Mouse (Mus musculus) c-Kit-negative CD71-positive TER-119-positive erythroid progenitor cells, embryonic 14.5 days (primary cell): ENCODE results near the gene Hoxb1.

Experiments
- DNase-seq: peaks from one replicate; pipeline ENCODE4 v3.0.0-alpha.2; 2013; ENCODE audit warnings: low read depth, low spot score

The Hoxb1 gene

DNA sequence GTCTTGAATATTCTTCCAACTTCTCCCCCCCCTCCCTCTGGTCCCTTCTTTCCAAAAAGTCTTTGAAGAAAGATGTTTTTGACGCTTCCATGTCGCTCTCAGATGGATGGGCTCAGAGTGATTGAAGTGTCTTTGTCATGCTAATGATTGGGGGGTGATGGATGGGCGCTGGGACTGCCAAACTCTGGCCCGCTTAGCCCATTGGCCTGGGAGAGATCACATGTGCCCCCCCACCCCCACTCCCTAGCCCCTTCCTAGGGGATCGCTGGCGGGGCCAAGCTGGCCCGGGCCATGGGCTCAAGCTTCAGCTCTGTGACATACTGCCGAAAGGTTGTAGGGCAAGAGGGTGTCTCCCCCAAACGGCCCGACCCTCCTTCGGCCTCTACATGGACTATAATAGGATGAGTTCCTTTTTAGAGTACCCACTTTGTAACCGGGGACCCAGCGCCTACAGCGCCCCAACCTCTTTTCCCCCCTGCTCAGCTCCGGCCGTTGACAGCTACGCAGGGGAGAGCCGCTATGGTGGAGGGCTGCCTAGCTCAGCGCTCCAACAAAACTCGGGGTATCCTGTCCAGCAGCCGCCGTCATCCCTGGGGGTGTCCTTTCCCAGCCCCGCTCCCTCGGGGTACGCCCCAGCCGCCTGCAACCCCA is at the start of gene Hoxb1:
Hoxb1 (plus strand) TSS at position 312 of the 651 bp plus-strand sequence.
- DNase-seq, result no peak

DNA sequence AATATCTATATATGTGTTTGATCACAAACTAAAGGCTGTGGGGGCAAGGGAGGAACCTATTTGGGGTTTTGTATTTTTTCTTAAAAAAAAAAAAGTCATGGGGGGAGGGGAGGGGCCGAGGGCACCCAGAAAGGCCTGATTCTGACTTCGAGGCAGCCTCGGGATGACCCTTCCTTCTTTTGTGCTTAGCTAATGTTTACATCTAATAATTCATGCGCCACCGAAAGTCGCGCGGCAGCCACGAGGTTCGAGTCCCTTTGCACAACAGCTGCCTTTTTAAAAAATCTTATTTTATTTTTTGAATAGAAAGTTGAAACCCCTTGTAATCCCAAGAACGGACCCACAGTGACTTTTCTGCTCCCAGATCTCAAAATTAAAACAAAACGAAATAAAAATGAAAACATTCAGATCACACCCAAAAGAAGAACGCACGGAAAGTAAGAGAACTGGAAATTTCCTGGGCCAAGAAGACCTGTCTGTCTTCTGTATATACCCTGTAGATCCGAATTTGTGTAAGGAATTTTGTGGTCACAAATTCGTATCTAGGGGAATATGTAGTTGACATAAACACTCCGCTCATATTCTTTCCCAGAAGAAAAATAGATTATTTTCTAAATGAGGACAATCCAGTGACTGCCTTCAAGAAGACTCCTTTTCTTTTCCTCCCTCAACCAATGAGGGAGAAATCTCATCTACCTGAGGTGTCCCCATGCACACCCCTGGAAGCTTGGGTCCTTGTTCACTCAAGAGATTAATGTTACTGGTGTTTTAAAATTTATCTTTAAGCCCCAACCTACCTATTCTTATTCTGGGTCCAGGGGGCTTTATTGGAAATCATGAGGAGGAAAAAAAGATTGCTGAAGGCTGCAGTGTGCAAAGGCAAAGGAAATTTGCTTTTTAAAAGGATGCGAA is 48.6 kb upstream of the Hoxb1 start:
- no peak for DNase-seq

DNA sequence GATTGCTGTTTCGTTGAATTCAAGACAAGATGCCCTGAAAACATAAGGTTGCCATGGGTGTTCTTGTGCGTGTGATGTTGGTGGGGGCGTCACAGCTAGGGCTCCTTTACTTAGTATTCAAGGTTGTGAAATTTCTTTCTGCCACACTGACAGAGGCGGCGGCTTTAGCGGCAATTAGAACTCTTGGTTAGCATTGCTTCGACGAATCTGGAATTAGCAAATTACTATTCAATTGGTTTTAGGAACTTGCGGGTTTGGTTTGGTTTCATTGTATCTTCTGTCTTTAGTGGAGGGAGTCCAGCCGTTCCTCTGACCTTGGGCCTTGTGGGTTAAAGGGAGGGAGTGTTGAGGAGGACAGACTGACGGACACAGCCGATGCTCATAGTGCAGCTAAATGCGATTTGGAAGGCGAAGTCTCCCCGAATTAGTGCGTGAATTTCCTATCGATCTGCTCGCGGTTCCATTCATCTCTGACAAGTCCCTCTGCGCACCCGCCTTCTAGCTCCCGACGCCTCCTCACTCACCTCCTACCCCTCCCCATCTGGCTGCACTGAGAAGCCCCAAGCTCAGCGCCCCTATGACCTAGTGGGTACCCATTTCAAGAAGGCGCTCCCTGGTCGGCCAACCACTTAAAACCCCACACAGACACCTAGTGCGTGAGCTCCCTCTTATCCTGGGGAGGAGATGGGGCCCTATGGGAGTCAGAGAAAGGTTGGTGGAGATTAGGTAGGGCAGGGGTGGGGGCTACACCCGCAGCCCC is 47.8 kb upstream of the Hoxb1 start, which contains the start of gene Hoxb4:
Hoxb4 (plus strand) TSS at position 660 of the 760 bp plus-strand sequence.
- no peak for DNase-seq

DNA sequence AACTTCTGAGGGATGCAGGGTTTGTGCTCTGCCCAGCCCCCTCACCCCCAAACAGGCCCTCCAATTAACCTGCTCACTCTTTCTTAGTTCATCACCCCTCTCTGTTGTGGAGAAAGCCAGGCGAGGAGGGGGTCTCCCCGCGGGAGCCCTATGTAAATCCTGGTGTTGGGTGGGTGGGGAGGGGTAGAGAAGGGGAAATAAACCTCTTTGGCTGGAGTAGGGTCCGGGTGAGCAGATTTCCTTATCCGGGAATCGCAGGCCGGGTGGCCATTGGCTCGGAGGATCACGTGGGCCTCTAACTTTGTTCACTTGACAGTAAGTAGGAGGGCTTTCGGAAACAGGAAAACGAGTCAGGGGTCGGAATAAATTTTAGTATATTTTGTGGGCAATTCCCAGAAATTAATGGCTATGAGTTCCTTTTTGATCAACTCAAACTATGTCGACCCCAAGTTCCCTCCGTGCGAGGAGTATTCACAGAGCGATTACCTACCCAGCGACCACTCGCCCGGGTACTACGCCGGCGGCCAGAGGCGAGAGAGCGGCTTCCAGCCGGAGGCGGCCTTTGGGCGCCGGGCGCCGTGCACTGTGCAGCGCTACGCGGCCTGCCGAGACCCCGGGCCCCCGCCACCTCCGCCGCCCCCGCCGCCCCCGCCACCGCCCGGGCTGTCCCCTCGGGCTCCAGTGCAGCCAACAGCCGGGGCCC is 47.0 kb upstream of the Hoxb1 start:
- no peak for DNase-seq

DNA sequence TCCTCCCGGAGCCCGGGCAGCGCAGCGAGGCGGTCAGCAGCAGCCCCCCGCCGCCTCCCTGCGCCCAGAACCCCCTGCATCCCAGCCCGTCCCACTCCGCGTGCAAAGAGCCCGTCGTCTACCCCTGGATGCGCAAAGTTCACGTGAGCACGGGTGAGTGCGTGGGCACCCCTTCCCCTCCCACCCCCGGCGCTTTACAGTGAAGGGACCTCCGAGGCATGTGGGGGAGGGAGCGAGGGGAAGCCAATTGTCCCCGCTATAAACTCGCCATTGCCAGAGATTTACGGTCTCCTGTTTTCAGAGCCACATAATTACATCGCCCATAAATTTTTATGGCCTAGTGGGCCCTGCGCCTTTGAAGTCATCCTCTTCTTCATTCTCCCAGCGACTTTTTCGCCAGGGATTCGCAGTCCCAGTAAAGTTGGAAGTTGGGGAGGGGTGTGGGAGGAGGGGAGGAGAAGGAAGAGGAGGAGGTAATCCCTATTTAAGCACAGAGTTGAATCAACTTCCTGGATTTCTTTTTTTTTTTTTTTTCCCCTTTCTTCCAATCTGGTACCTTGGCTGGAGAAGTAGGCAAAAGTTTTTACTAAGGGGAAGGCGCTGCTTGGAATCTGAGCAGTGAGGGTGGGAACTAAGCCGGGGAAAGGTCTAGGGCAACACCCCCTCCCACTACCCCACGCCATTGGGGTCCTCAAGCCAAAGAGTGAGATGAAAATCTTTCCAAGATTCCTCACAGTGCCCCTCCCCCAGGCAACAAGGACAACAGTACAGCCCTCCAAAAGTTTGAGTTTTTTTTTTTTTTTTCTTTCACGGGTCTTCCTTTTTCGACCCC is 46.3 kb upstream of the Hoxb1 start:
- no peak for DNase-seq

DNA sequence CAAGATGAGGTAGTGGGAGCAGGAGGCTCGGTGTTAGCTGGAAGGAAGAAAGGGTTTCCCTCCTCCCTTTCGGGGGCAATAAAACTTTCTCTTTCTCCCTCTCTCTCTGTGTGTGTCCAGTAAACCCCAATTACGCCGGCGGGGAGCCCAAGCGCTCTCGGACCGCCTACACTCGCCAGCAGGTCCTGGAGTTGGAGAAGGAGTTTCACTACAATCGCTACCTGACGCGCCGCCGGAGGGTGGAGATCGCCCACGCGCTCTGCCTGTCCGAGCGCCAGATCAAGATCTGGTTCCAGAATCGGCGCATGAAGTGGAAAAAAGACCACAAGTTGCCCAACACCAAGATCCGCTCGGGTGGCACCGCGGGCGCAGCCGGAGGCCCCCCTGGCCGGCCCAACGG is 45.6 kb upstream of the Hoxb1 start:
- DNase-seq, result no peak

DNA sequence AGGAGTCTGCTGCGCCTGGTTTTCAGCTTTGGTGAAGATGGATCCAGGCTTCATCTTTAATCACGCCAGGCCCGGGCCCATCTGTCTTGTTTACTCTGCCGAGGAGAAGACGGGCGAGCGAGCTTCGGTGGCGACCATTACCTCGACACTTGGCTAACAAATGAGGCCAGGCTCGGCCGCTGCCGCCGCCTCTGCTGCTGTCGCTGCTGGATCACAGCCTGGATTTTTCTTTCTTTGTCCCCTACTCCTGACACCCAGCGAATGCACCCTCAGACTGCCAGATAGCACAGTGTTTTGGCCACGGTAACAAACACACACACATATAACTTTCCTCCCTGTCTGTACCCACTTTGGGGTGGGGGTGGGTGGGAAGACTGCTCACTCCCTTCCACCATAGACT is 44.9 kb upstream of the Hoxb1 start:
- no peak for DNase-seq

DNA sequence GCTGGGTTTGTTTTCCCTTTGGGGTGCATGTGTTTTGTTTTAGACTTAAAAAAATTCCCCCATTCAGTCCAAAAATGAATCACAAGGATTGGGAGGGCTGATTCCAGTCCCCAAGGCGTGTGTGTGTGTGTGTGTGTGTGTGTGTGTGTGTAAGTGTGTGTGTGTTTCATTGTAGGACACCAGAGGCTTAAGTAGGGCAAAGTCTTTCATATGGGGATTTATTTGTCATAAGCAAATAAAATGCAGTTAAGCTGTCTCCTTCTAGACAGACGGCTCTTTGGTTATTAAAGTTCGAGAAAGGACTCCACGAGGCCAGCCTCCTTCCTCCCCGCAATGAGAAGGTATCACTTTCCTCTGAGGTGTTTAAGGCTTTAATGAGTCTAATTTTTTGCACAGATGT is 43.7 kb upstream of the Hoxb1 start:
- DNase-seq, result no peak

DNA sequence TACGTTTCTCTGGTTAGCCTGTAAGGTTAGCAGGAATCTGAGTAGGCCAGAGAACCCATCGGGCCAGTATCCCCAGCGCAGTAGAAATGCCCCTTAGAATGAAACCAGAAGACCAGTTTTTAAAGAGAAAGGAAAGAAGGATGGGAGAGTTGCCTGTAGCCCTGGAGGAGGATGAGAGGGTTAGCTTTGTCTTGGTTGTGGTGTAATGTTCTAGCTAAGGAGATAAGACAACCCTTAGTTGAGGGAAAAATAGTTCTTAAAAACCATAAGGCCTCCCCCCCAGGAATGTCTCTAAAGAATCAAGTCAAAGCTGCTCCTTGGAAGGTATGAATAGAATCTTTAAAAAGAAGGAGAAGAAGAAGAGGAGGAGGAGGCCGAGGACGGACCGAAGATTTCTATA is 42.8 kb upstream of the Hoxb1 start:
- no peak for DNase-seq

DNA sequence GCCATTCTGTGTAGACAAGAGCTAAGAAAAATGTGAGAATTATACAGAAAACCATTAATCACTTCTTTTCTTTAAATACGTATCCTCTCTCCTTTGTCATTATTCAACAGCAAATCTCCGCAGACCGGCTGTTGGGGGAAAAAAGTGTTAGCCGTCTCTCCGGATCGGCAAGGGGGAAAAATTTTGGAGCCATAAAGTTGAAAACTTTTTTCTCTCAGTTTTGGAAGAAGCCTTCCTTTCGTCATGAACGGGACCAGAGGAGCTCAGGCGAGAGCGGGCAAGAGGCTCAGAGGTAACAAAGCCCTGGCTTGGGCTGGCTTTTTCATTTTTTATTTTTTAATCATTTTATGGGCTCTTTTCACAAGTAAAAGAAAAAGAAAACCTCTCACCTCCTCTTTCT is 42.4 kb upstream of the Hoxb1 start, which contains the start of gene Hoxb3:
Hoxb3 (plus strand) TSS at position 173 of the 400 bp plus-strand sequence.
- no peak for DNase-seq

DNA sequence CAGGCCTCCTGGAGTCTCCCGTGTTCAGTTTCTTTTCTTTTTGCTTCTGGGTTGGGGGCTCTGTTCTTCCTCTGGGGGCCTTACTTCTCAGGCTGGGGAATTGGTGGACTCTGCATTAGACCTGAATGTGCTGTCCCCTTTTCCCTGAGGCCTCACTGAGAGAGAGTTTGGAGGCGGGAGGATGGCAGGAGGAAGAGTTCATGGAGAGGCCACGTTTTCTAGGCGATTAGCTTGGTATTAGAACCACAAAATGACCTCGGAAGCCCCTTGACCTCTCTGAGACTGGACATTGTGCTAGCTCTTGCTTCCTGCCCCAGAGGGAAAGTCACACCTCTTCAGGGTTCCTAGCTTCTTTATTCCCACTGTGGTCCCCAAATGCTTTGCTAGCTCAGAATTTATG is 41.4 kb upstream of the Hoxb1 start:
- DNase-seq, result no peak

DNA sequence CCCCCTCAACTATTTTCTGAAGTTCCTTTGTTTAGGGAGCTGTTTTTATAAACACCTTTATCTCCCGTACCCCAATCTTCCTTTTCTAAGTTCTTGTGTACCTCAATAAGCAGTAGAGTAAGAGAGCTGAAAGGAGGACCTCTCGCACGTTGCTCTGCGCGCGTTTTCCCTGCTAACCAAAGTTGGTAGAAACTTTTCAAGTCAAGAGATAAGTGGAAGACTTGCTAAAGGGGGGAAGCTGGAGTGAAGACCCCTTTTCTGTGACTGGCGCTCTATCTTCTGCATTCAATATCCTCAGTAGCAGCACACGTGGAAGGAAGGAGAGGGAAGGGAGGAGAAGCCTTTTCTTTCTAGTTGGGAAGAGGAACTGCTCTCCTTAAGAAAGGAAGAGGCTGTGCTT is 40.6 kb upstream of the Hoxb1 start:
- no peak for DNase-seq

DNA sequence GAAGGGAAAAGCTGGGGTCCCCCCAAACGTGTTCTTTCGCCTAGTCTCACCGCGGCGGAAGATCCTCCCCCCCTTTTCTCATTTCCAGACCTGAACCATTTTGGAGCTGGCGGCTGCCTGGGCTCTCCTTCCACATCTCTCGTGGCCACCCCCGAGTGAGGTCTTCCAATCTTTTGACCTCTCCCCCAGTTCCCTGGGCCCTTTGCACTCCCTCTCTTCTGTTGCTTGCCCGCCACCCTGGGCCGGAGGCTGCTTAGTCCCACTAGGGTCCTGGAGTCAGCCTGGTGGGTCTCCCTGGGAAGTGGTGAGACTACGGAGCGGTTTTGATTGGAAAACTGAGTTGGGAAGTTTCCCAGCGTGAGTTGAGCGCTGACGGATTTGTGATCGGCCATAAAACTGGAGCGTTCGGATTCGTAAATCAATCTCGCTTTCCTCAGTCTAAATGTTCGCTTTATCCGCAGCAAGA is 39.8 kb upstream of the Hoxb1 start:
- no peak for DNase-seq

DNA sequence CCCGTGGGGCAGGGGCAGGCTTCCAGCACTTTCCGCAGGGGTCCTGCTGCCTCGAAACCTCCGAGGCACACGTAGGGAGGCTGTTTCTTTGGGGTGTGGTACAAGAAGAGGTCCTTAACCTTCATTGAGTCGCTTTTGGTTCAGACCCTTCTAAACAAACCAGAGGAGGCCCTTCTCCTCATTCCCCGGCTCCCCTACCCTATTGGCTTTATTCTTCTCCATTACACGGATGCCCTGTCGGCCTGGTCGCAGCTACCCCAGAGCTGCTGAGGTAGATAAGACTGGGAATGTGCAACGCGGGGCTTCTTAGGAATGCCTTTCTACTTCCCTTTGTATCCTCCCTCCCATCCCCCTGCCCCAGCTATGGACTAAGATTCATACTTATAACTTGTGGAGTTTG is 38.8 kb upstream of the Hoxb1 start:
- no peak for DNase-seq

DNA sequence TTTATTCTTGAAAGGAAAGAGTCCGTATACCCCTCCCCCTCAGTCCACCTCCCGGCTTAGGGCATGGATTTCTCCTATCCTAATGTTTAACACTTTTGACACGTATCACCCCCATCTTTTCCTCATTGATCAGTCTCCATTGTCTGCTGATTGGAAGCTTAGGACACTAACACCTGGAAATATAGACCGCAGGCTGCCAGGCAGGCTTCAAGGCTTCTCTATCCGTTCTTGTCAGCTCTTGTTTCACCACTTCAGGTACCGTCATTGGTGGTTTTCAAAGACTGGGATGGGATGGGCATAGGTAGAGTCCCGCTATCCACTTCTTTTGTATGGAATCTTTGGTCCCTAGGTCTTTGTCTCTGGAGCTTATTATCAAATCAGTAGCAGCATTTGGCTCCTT is 38.4 kb upstream of the Hoxb1 start:
- no peak for DNase-seq

DNA sequence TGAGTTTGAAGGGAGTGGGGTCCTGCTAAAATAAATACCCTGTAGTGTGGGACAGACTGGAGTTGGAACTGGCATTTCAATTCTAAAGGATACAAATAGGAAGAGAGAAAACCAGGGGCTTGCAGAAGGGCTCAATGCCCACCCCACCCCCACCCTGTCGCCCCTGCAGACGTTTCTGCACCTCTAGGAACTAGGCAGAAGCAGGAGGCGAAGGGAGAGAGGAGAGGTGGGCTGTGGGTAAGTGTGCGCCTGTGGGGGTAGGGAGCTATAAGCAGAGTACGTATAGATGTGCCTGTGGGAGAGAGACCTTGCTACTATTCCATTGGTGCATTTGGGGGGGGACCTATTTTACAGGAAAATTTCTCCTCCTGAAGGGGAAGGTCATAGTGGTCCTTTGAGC is 37.8 kb upstream of the Hoxb1 start:
- no peak for DNase-seq

DNA sequence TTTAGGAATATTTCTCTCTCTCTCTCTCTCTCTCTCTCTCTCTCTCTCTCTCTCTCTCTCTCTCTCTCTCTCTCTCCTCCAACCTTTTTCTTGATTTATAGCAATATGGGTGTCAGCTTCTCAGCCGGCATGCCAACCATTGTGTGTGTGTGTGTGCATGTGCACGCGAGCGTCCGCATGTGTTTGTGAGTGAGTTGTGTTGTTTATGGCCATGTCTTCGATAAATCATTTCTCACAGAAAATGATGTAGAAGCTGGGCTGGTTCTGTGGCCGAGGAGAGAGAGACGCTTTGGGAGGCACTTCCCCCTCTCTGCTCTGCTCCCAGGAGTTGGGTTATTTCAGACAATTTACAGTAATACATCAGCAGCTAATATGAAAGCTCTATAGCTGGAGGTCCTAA is 36.9 kb upstream of the Hoxb1 start:
- no peak for DNase-seq

DNA sequence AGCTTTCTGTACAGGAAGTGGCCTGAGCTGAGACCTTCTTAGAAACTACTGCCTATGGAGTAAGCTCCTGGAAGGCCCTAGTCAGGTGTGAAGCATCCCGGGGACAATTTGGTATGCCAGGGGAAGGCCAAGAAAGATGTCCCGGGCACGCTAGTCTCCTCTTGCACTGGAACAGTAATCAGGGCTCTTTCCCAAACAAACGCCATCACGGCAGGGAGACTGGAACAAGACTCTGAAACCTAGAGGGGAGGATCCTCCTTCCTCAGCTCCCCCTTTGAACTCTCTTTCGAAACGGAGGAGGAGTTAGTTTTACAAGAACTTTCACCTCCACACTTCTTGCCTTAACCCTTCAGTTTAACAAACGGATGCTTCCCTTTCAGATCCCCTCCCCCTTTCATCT is 33.4 kb upstream of the Hoxb1 start:
- DNase-seq, result no peak

DNA sequence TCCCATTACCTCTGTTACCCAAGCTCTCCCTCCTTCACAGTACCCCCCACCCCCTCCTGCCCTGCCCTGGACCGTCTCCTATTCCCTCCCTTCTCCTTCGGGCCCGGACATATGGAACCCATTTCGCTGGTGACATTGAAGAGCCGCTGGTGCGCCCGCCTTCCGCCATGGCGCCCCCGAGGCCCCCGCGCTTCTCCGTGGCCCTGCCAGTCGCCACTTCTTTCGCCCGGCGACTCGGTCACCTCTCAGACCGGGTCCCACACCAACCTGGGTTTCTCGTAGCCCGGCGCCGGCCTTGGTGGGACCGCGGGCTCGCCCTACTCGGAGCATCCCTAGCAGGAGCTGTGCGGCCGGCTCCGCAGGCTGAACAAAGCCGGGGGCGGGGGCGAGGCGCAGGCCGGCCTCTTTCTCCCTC is 32.9 kb upstream of the Hoxb1 start:
- no peak for DNase-seq

DNA sequence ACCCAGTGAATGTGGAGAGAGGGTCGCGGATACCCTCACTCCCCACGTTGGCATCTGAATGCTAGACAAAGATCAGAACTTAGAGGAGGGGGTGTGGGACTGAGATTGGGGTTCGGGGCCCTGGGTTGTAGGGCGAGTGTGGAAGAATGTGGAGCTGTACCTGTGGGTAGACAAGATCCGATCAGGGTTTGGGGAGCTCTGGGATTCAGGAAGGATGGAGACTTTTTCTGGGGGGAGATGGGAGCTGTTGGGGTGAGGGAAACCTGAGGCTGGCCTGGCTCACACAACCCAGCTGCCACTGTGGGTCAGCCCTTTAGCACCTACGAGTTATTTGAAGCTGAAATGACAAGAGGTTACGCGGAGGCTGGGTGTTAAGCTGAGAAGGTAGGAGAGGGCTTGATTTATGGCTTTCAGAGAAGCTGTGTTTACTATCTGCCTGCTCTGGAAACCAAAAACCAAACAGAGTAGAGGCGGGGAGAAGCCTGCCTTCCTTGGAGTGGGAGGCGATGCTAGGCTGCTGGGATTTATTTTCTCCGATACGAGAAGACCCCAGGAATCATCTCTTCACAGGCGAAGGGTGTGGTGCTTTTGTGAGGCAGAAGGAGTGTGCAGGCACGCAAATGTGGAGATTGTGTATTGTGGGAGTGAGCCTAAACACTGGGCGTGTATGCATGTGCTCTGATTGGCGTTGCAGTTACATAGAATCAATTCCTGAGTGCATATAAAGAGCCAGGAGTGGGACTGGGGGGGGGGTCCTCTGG is 32.1 kb upstream of the Hoxb1 start:
- no peak for DNase-seq
